Mouse (Mus musculus): ENCODE measurements around the gene Mthfd1l. TPM values are rescaled to one million over a fixed set of nuclear protein-coding genes. Genes with fewer than 3 reads are reported as not detected.

The Mthfd1l gene
- polyA plus RNA-seq, 1 experiment, result 1.6 TPM

DNA sequence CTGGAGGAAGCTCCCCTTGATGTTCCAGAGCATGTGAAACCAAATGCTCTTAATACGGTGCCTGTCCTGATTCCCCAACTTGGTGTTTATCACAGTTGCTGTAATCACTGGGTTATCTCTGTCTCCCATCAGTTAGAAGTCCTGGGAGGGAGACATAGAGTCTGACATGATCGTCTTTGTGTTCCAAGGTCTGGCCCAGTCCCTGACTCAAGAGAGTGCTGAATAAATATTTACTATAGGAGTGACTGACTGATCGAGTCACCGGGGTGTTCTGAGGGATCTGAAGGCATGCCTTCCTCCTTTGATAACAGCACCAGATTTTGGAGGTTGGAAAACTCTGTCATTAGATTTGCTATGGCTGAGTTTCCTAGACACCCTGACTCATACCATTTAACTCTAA, 54.5 kb downstream of the Mthfd1l start:
- Histone ChIP-seq H3K4me1 (ENCODE audit: control insufficient read depth, insufficient read depth, low read length) (0 out of 2 replicates have a peak, but pooled peaks cover 2% of the 10 kb centered on the region), H3K4me3 (ENCODE audit: control insufficient read depth, low read depth, low read length) (no peak overlapping the region), H3K27me3 (ENCODE audit: control insufficient read depth, insufficient read depth, low read length) (no peaks in the 10 kb centered on the region), H3K36me3 (ENCODE audit: control insufficient read depth, insufficient read depth, low read length) (no peaks in the 10 kb centered on the region), H3K27ac (ENCODE audit: control insufficient read depth, insufficient read depth, low read depth, low read length) (no peak overlapping the region)
- TF ChIP-seq POLR2A (IDR thresholded peaks at IDR 0.05; ENCODE audit: control insufficient read depth, low read depth, low read length) (no peak), CTCF (IDR thresholded peaks at IDR 0.05; ENCODE audit: control insufficient read depth, insufficient read depth, insufficient replicate concordance, low read depth, low read length) (no peak)

DNA sequence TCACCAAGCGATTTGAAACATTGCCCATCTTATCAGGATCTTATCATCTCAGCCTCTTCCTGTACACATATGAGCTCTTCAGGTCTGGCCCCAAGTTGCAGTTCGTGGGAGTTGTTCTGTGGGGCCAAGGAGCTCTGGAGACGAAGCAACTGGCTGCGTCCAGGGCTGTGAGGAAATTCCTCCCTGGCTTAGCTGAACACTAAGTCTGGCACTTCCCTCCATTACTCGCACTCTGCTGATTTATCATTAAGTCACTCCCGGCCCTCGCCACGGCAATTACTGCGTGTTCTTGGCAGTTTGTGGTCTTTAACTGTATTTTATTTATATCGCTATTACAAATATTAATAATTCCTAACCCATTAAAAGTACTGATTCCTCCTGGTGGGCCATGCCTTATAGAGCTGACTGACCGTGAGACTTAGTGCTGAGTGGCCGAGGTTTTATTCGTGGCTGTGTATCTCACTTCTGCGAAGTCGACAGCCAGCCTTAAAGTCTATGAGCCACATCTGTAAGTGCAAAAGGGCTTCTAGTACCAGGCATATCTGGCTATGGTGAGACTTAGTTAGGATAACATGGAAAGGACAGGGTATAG, 56.0 kb downstream of the Mthfd1l start:
- Histone ChIP-seq H3K4me1 (ENCODE audit: control insufficient read depth, insufficient read depth, low read length) (0 out of 2 replicates have a peak, but pooled peaks cover 2% of the 10 kb centered on the region), H3K27ac (ENCODE audit: control insufficient read depth, insufficient read depth, low read depth, low read length) (no peak overlapping the region)

DNA sequence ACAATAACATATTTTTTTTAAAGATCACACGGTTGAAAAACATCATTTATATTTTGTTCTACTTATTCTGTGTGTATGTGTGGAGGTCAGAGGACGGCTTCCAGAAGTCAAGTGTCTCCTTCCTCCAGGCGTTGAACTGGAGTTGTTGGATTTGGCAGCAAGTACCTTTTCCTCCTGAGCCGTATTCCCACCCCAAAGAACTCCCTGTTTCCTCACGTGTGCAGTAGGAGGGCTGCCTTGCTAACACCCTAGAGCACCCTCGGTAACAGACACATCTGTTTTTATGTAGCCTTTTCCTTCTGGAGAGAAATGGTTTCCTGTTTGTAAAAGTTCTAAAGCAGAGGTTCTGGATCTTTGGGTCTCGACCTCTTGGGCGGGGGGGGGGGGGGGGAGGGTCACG, 60.8 kb downstream of the Mthfd1l start:
- no peak for TF ChIP-seq POLR2A (IDR thresholded peaks at IDR 0.05; ENCODE audit: control insufficient read depth, low read depth, low read length)
- no peak for TF ChIP-seq CTCF (IDR thresholded peaks at IDR 0.05; ENCODE audit: control insufficient read depth, insufficient read depth, insufficient replicate concordance, low read depth, low read length)
- H3K27me3 ChIP-seq (ENCODE audit: control insufficient read depth, insufficient read depth, low read length), result no peaks in the 10 kb centered on the region
- H3K4me1 ChIP-seq (ENCODE audit: control insufficient read depth, insufficient read depth, low read length), result no peaks in the 10 kb centered on the region
- no peaks in the 10 kb centered on the region for H3K36me3 ChIP-seq (ENCODE audit: control insufficient read depth, insufficient read depth, low read length)
- no peak overlapping the region for H3K4me3 ChIP-seq (ENCODE audit: control insufficient read depth, low read depth, low read length)
- H3K27ac ChIP-seq (ENCODE audit: control insufficient read depth, insufficient read depth, low read depth, low read length), result no peak overlapping the region

More for the DNA sequence above, 56.0 kb downstream of the Mthfd1l start:
- no peaks in the 10 kb centered on the region for H3K36me3 ChIP-seq (ENCODE audit: control insufficient read depth, insufficient read depth, low read length)
- no peak for TF ChIP-seq CTCF (IDR thresholded peaks at IDR 0.05; ENCODE audit: control insufficient read depth, insufficient read depth, insufficient replicate concordance, low read depth, low read length)
- TF ChIP-seq POLR2A (IDR thresholded peaks at IDR 0.05; ENCODE audit: control insufficient read depth, low read depth, low read length), result no peak
- H3K4me3 ChIP-seq (ENCODE audit: control insufficient read depth, low read depth, low read length), result no peak overlapping the region
- no peaks in the 10 kb centered on the region for H3K27me3 ChIP-seq (ENCODE audit: control insufficient read depth, insufficient read depth, low read length)

DNA sequence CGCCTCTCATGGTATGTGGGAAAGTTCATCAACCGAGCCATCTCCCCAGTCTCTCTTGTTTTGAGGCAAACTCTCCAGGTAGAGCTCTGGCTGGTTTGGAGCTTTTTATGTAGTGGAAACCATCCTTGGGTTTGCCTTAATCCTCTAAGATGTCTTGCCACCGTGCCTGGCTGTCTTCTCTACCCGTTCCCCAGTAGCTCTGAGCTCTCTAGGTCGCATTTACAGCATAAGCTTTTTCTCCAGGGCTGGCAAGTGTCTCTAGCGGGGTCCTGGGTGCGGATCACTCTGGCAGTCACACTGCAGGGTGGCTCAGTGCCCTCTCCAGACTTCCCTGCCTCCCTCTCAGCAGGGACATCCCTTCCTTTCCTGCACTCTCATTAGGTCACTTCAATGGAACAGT, 63.6 kb downstream of the Mthfd1l start:
- TF ChIP-seq POLR2A (IDR thresholded peaks at IDR 0.05; ENCODE audit: control insufficient read depth, low read depth, low read length) (no peak), CTCF (IDR thresholded peaks at IDR 0.05; ENCODE audit: control insufficient read depth, insufficient read depth, insufficient replicate concordance, low read depth, low read length) (no peak)
- H3K36me3 ChIP-seq (ENCODE audit: control insufficient read depth, insufficient read depth, low read length), result no peaks in the 10 kb centered on the region
- no peaks in the 10 kb centered on the region for H3K4me1 ChIP-seq (ENCODE audit: control insufficient read depth, insufficient read depth, low read length)
- H3K27me3 ChIP-seq (ENCODE audit: control insufficient read depth, insufficient read depth, low read length), result no peaks in the 10 kb centered on the region
- H3K27ac ChIP-seq (ENCODE audit: control insufficient read depth, insufficient read depth, low read depth, low read length), result no peak overlapping the region
- H3K4me3 ChIP-seq (ENCODE audit: control insufficient read depth, low read depth, low read length), result no peak overlapping the region

DNA sequence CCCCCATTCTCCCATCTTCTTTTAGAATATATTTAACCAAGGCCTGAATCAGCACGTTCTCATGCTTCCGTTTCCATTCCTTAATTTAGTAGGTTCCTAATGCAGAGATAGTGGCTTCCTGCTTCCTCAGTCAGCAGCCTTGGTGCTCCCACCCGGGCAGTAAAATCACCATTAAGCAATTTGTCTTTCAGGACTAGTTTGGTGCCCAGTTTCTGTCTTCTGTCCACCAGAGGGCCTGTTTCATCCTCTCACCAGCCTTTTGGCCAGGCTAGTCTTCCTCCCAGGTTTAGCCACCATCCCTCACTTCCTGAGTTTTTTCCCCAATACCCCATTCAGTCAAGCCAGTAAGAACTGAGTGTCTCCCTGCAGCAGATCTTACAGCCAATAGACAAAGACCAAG, 64.1 kb downstream of the Mthfd1l start:
- TF ChIP-seq CTCF (IDR thresholded peaks at IDR 0.05; ENCODE audit: control insufficient read depth, insufficient read depth, insufficient replicate concordance, low read depth, low read length) (no peak), POLR2A (IDR thresholded peaks at IDR 0.05; ENCODE audit: control insufficient read depth, low read depth, low read length) (no peak)
- no peak overlapping the region for H3K4me3 ChIP-seq (ENCODE audit: control insufficient read depth, low read depth, low read length)
- H3K27me3 ChIP-seq (ENCODE audit: control insufficient read depth, insufficient read depth, low read length), result no peaks in the 10 kb centered on the region
- H3K4me1 ChIP-seq (ENCODE audit: control insufficient read depth, insufficient read depth, low read length), result no peaks in the 10 kb centered on the region
- no peak overlapping the region for H3K27ac ChIP-seq (ENCODE audit: control insufficient read depth, insufficient read depth, low read depth, low read length)
- no peaks in the 10 kb centered on the region for H3K36me3 ChIP-seq (ENCODE audit: control insufficient read depth, insufficient read depth, low read length)

DNA sequence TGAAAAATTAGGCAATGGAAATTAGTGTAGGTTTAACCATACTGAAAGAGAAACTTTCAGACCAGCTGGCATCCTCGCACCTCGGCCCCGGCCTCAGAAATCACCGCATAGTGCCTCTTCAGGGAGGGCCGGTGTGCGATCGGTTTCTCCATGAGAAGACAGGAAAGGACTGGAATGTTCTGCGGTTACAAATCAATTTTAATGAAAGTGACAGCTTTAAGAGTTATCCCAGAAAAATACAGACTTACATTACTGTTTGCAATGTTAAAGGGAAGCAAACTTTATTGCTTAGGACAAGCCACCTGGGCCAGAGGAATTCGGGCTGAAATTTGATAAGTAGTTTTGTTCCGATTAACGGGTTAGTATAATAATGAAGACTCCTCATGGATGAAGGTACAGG, 65.7 kb downstream of the Mthfd1l start:
- H3K36me3 ChIP-seq (ENCODE audit: control insufficient read depth, insufficient read depth, low read length), result no peaks in the 10 kb centered on the region
- no peak overlapping the region for H3K4me3 ChIP-seq (ENCODE audit: control insufficient read depth, low read depth, low read length)
- H3K4me1 ChIP-seq (ENCODE audit: control insufficient read depth, insufficient read depth, low read length), result no peaks in the 10 kb centered on the region
- H3K27ac ChIP-seq (ENCODE audit: control insufficient read depth, insufficient read depth, low read depth, low read length), result no peak overlapping the region
- TF ChIP-seq POLR2A (IDR thresholded peaks at IDR 0.05; ENCODE audit: control insufficient read depth, low read depth, low read length), result no peak
- no peak for TF ChIP-seq CTCF (IDR thresholded peaks at IDR 0.05; ENCODE audit: control insufficient read depth, insufficient read depth, insufficient replicate concordance, low read depth, low read length)
- no peaks in the 10 kb centered on the region for H3K27me3 ChIP-seq (ENCODE audit: control insufficient read depth, insufficient read depth, low read length)

DNA sequence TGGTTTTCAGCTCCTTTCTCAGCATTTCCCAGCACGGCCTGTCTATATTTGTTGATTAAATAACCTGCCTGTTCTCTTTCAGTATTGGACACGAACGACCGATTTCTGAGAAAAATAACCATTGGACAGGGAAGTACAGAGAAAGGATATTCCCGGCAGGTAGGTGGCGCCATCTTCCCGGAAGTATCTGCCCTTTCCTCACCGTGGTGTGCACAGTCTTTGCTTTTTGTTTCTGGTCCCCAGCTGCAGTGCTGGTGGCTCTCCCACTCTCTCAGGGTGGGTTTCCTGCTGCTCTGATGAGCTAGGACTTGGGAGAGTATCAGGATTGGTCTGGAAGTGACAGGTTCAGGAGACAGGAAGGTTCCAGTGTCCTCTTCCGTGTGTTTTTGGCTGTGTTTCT, 68.8 kb downstream of the Mthfd1l start:
- H3K27me3 ChIP-seq (ENCODE audit: control insufficient read depth, insufficient read depth, low read length), result no peaks in the 10 kb centered on the region
- no peak for TF ChIP-seq POLR2A (IDR thresholded peaks at IDR 0.05; ENCODE audit: control insufficient read depth, low read depth, low read length)
- TF ChIP-seq CTCF (IDR thresholded peaks at IDR 0.05; ENCODE audit: control insufficient read depth, insufficient read depth, insufficient replicate concordance, low read depth, low read length), result peak; percentile 59; the same call in 1 of the 2 replicates
- H3K4me1 ChIP-seq (ENCODE audit: control insufficient read depth, insufficient read depth, low read length), result no peaks in the 10 kb centered on the region
- no peak overlapping the region for H3K27ac ChIP-seq (ENCODE audit: control insufficient read depth, insufficient read depth, low read depth, low read length)
- no peak overlapping the region for H3K4me3 ChIP-seq (ENCODE audit: control insufficient read depth, low read depth, low read length)
- H3K36me3 ChIP-seq (ENCODE audit: control insufficient read depth, insufficient read depth, low read length), result no peaks in the 10 kb centered on the region
